ENCODE assay signal across 22 mouse cellular contexts in genomic region chr1:105281277-105281676, GRCm38 (mm10).
A peak's percentile ranks its signal among the peaks of the same experiment; 100 is the strongest.
DNase-seq lines count a peak whose midpoint lies in the region; ATAC-seq and TF ChIP-seq lines count a peak whose summit lies in the region.
"Had no signal": no experiment of that assay in that cellular context is flagged by ENCODE, and none has a peak within 500 bp of the region (broad histone marks: within the 10 kb centered on the region; RNA-seq: fewer than 3 reads in every experiment).

No protein-coding gene starts in this region.

- no peak overlapping the region for H3K4me3 ChIP-seq in heart, embryonic 11.5 days (ENCODE audit: low read depth, low read length)
- H3K4me3 ChIP-seq in kidney, postnatal 0 days (replicated peaks; ENCODE audit: low read depth, low read length): no peak overlapping the region
- H3K4me3 ChIP-seq in neural tube, embryonic 14.5 days (ENCODE audit: low read depth, low read length): no peak overlapping the region
- H3K4me3 ChIP-seq: forebrain, embryonic 10.5 days; hindbrain, embryonic 12.5 days; liver, embryonic 13.5 days; midbrain, embryonic 10.5 days; myocyte; stomach, embryonic 15.5 days had no signal

- no peak overlapping the region for H3K9ac ChIP-seq in heart, embryonic 11.5 days (ENCODE audit: low read depth, low read length)
- no peak overlapping the region for H3K9ac ChIP-seq in kidney, postnatal 0 days (ENCODE audit: low read depth, low read length)
- H3K9ac ChIP-seq in neural tube, embryonic 14.5 days (replicated peaks; ENCODE audit: low read depth, low read length): no peak overlapping the region
- H3K9ac ChIP-seq: forebrain, postnatal 0 days; hindbrain, embryonic 12.5 days; liver, embryonic 13.5 days; stomach, embryonic 15.5 days had no signal

- no peak for ATAC-seq in heart, embryonic 11.5 days (replicated peaks; ENCODE audit: insufficient number of reproducible peaks, low FRiP score, low TSS enrichment)
- ATAC-seq in kidney, postnatal 0 days (replicated peaks; ENCODE audit: low FRiP score, low read depth): no peak
- ATAC-seq in neural tube, embryonic 14.5 days (ENCODE audit: low read depth): peak; percentile 34; the same call in 1 of the 2 replicates
- ATAC-seq: forebrain, postnatal 0 days; midbrain, embryonic 16.5 days had no signal

- no peak overlapping the region for H3K4me2 ChIP-seq in heart, embryonic 11.5 days
- H3K4me2 ChIP-seq in kidney, postnatal 0 days (ENCODE audit: low read length): no peak overlapping the region
- no peak overlapping the region for H3K4me2 ChIP-seq in neural tube, embryonic 14.5 days (ENCODE audit: low read depth, low read length)
- H3K4me2 ChIP-seq: hindbrain, embryonic 12.5 days; liver, embryonic 13.5 days; stomach, embryonic 15.5 days had no signal

- H3K27me3 ChIP-seq in heart, embryonic 11.5 days (ENCODE audit: control insufficient read depth, insufficient read depth, low read length): no peaks in the 10 kb centered on the region
- H3K27me3 ChIP-seq in kidney, postnatal 0 days (ENCODE audit: insufficient read depth, low read length): no peaks in the 10 kb centered on the region
- no peaks in the 10 kb centered on the region for H3K27me3 ChIP-seq in neural tube, embryonic 14.5 days (ENCODE audit: control insufficient read depth, insufficient read depth, low read length)
- H3K27me3 ChIP-seq: hindbrain, embryonic 12.5 days; liver, embryonic 13.5 days; stomach, embryonic 15.5 days had no signal

- peak; percentile 8 to 9 for DNase-seq in heart, postnatal 10 days
- peak; percentile 40 for DNase-seq in kidney, postnatal 0 days (ENCODE audit: low spot score)
- no peak for DNase-seq in kidney, adult 8-10 months
- no peak for DNase-seq in neural tube, embryonic 10.5 days (ENCODE audit: extremely low spot score, low spot score)
- no peak for DNase-seq in left cerebral cortex, postnatal 10 days (ENCODE audit: extremely low spot score in 1 of 2, low spot score in 2 of 2)
- DNase-seq: adrenal gland, adult 2 months; cerebellum, adult 18-20 months; cerebellum, postnatal 14 days; forebrain, postnatal 0 days; gastrocnemius, postnatal 14 days; kidney, adult 11 months; layer of hippocampus, adult 9-11 months; liver, embryonic 13.5 days; thymus, postnatal 25 days had no signal

- H3K36me3 ChIP-seq in heart, embryonic 11.5 days (ENCODE audit: control insufficient read depth, insufficient read depth, low read length): no peaks in the 10 kb centered on the region
- no peaks in the 10 kb centered on the region for H3K36me3 ChIP-seq in kidney, postnatal 0 days (ENCODE audit: insufficient read depth, low read length)
- no peaks in the 10 kb centered on the region for H3K36me3 ChIP-seq in neural tube, embryonic 14.5 days (ENCODE audit: control insufficient read depth, insufficient read depth, low read length)
- H3K36me3 ChIP-seq: hindbrain, embryonic 12.5 days; liver, embryonic 13.5 days; stomach, embryonic 15.5 days had no signal

- intact Hi-C loops in heart, postnatal 10 days (cut with DNase I): no loop called here
- intact Hi-C loops in left cerebral cortex, postnatal 10 days (cut with DNase I): no loop called here

- TF ChIP-seq CTCF in kidney, postnatal 0 days (IDR thresholded peaks at IDR 0.05; ENCODE audit: low read depth): no peak

- 61% methylated on average over 3 of the region's 3 CpGs for WGBS in heart, embryonic 11.5 days (ENCODE audit: insufficient replicate concordance)
- WGBS in kidney, postnatal 0 days: 29% methylated on average over 3 of the region's 3 CpGs
- WGBS in neural tube, embryonic 14.5 days: 27% methylated on average over 3 of the region's 3 CpGs

- no peak overlapping the region for H3K27ac ChIP-seq in heart, embryonic 11.5 days (ENCODE audit: low read depth, low read length)
- no peak overlapping the region for H3K27ac ChIP-seq in kidney, postnatal 0 days
- no peak overlapping the region for H3K27ac ChIP-seq in neural tube, embryonic 14.5 days (ENCODE audit: low read depth, low read length)
- H3K27ac ChIP-seq: forebrain, embryonic 10.5 days; hindbrain, embryonic 12.5 days; liver, embryonic 13.5 days; midbrain, embryonic 10.5 days; stomach, embryonic 15.5 days had no signal

- no peaks in the 10 kb centered on the region for H3K9me3 ChIP-seq in heart, embryonic 11.5 days (replicated peaks; ENCODE audit: control insufficient read depth, low read length)
- H3K9me3 ChIP-seq in kidney, postnatal 0 days (replicated peaks; ENCODE audit: low read length): no peaks in the 10 kb centered on the region
- H3K9me3 ChIP-seq in neural tube, embryonic 14.5 days (ENCODE audit: control insufficient read depth, low read length): no peaks in the 10 kb centered on the region
- H3K9me3 ChIP-seq: forebrain, embryonic 10.5 days; hindbrain, embryonic 12.5 days; liver, embryonic 13.5 days; midbrain, embryonic 10.5 days; stomach, embryonic 15.5 days had no signal

- no peaks in the 10 kb centered on the region for H3K4me1 ChIP-seq in heart, embryonic 11.5 days (ENCODE audit: control insufficient read depth, insufficient read depth, low read length)
- no peaks in the 10 kb centered on the region for H3K4me1 ChIP-seq in kidney, postnatal 0 days (replicated peaks; ENCODE audit: insufficient read depth, low read length)
- H3K4me1 ChIP-seq in neural tube, embryonic 14.5 days (ENCODE audit: control insufficient read depth, insufficient read depth, low read length): no peaks in the 10 kb centered on the region
- H3K4me1 ChIP-seq: hindbrain, embryonic 12.5 days; liver, embryonic 13.5 days; midbrain, embryonic 10.5 days; stomach, embryonic 15.5 days had no signal

Comparison
In these comparisons a context has a peak if more than half of its experiments do, and no peak if none do; other contexts are left out.
1. DNase-seq: peak in heart, postnatal 10 days (2 of 2) and kidney, postnatal 0 days (single experiment); none in kidney, adult 8-10 months (0 of 2), neural tube, embryonic 10.5 days (single experiment) and left cerebral cortex, postnatal 10 days (0 of 2).